Mouse (Mus musculus) limb, embryonic 14.5 days (tissue): ENCODE data around the gene Tet1. TPM values are rescaled to one million over a fixed set of nuclear protein-coding genes. Genes with fewer than 3 reads are reported as not detected.
"Not testable (repeated sequence)": the region's sequence is repeated elsewhere in the genome, so short reads cannot be mapped to it uniquely, and the experiment has no call there.

Experiments
- ATAC-seq: fragments of 200-750 bp; cut with Nextera tagmentation; 2 replicates; pipeline ENCODE4 v1.8.0; 2017; ENCODE audit warnings: low read depth, moderate number of reproducible peaks, moderate TSS enrichment; ENCODE audit not compliant: low FRiP score
- DNase-seq: peaks from one replicate; pipeline ENCODE4 v3.0.0-alpha.2; 2015; ENCODE audit warnings: low spot score
- H3K27ac ChIP-seq: fragments of 300-500 bp; sonication (generic); replicated peaks from 2 replicates; pipeline ENCODE4 v1.5.1; 2014; ENCODE audit warnings: low read depth, mild to moderate bottlenecking, low read length, moderate library complexity, mixed read lengths
- H3K27me3 ChIP-seq: fragments of 300-500 bp; sonication (generic); 2 replicates; pipeline ENCODE4 v1.6.1; 2014; ENCODE audit warnings: low read length, mixed read lengths; ENCODE audit not compliant: control insufficient read depth, insufficient read depth
- H3K36me3 ChIP-seq: fragments of 300-500 bp; sonication (generic); 2 replicates; pipeline ENCODE4 v1.6.1; 2014; ENCODE audit warnings: mild to moderate bottlenecking, low read length, moderate library complexity, mixed read lengths; ENCODE audit not compliant: control insufficient read depth, insufficient read depth
- H3K4me1 ChIP-seq: fragments of 300-500 bp; sonication (generic); 2 replicates; pipeline ENCODE4 v1.6.1; 2014; ENCODE audit warnings: antibody characterized with exemption, low read length, mixed read lengths; ENCODE audit not compliant: control insufficient read depth, insufficient read depth
- H3K4me2 ChIP-seq: fragments of 300-500 bp; sonication (generic); replicated peaks from 2 replicates; pipeline ENCODE4 v1.6.1; 2014; ENCODE audit warnings: low read depth, mild to moderate bottlenecking, low read length, moderate library complexity; ENCODE audit not compliant: severe bottlenecking
- H3K4me3 ChIP-seq: fragments of 300-500 bp; sonication (generic); replicated peaks from 2 replicates; pipeline ENCODE4 v1.5.1; 2014; ENCODE audit warnings: low read length
- H3K9ac ChIP-seq: fragments of 300-500 bp; sonication (generic); 2 replicates; pipeline ENCODE4 v1.6.1; 2014; ENCODE audit warnings: mild to moderate bottlenecking, low read depth, low read length, moderate library complexity; ENCODE audit not compliant: severe bottlenecking
- H3K9me3 ChIP-seq: fragments of 300-500 bp; sonication (generic); 2 replicates; pipeline ENCODE4 v1.6.1; 2016; ENCODE audit warnings: low read length; ENCODE audit not compliant: control insufficient read depth
- POLR2A ChIP-seq: fragments of 200-500 bp; IDR thresholded peaks from 2 replicates; pipeline ENCODE4 v1.8.0; 2012; ENCODE audit warnings: inconsistent platforms, mild to moderate bottlenecking, moderate library complexity, borderline replicate concordance; ENCODE audit not compliant: insufficient read depth, insufficient read length; ENCODE audit errors: extremely low read depth
- WGBS: fragments of 180-500 bp; shearing (Covaris S2); extraction: QIAGEN DNeasy Blood & Tissue Kit; methylation state at CpG from one replicate; pipeline ENCODE4 v1.1.7; 2014; 5-methylcytosine and 5-hydroxymethylcytosine counted together
- polyA plus RNA-seq, 2 experiments: library from polyadenylated mRNA; depleted of rRNA in 1 of 2; stranded (reverse) in 1 of 2; unstranded in 1 of 2; fragments of >200 nt; fragmentation: Nextera tagmentation in 1 of 2; extraction: Ambion mirVana in 1 of 2; gene quantifications; 2 replicates each; pipeline versions ENCODE4 v1.2.1 to v1.2.3; 2012 to 2014

Gene Tet1
- polyA plus RNA-seq (2012; rRNA removed) (5.2 and 5.3 TPM in 2 replicates), polyA plus RNA-seq (2014; fragmentation: Nextera tagmentation; extraction: Ambion mirVana) (30.7 and 36.5 TPM in 2 replicates)

DNA sequence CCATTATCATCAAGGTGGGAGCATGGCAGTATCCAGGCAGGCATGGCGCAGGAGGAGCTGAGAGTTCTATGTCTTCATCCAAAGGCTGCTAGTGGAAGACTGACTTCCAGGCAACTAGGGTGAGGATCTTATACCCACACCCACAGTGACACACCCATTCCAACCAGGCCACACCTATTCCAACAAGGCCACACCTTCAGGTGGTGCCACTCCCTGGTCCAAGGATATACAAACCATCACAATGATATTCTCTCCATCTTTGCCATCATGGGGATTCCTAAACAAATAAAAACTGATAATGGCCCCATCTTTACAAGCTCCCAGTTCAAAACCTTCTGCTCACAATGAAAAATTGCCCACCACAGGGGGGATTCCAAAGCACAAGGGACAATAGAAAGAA is at the start of gene Tet1:
Tet1 (minus strand) TSS at position 101 of the 400 bp plus-strand sequence.
- not testable (repeated sequence) for ATAC-seq, H3K9ac ChIP-seq, H3K4me2 ChIP-seq, H3K4me3 ChIP-seq, H3K27ac ChIP-seq, H3K36me3 ChIP-seq, H3K27me3 ChIP-seq, H3K9me3 ChIP-seq, DNase-seq, H3K4me1 ChIP-seq
- no CpG with 5 or more reads among the region's 1 CpGs for WGBS

DNA sequence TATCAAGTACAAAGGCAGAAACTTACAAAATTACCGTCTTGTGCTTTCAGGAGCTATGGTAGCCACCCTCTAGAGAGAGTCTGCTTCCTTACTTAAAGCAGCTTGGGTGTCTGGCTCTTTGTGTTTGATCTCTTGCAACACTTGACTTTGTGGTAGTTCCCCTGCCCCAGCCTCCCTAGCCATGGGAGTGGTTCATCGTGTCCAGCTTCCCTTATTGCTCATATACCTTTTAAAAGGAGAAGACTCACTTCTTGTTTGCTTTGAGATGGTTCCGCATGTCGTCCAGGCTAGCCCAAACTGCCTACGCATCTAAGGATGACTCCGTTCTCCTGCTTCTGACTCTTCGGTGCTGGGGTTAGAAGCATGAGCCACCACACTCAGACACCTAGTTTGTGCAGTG is 39.8 kb upstream of the Tet1 start:
- ATAC-seq (no peak), DNase-seq (no peak)
- no peak for TF ChIP-seq POLR2A
- H3K4me1 ChIP-seq: 0 out of 2 replicates have a peak, but pooled peaks cover 4% of the 10 kb centered on the region
- H3K27ac ChIP-seq: no peak overlapping the region
- no peak overlapping the region for H3K4me2 ChIP-seq
- H3K27me3 ChIP-seq: no peaks in the 10 kb centered on the region
- peaks cover 14% of the 10 kb centered on the region for H3K36me3 ChIP-seq
- no peaks in the 10 kb centered on the region for H3K9me3 ChIP-seq
- H3K4me3 ChIP-seq: no peak overlapping the region
- H3K9ac ChIP-seq: no peak overlapping the region
- 93% methylated on average over 7 of the region's 7 CpGs for WGBS

DNA sequence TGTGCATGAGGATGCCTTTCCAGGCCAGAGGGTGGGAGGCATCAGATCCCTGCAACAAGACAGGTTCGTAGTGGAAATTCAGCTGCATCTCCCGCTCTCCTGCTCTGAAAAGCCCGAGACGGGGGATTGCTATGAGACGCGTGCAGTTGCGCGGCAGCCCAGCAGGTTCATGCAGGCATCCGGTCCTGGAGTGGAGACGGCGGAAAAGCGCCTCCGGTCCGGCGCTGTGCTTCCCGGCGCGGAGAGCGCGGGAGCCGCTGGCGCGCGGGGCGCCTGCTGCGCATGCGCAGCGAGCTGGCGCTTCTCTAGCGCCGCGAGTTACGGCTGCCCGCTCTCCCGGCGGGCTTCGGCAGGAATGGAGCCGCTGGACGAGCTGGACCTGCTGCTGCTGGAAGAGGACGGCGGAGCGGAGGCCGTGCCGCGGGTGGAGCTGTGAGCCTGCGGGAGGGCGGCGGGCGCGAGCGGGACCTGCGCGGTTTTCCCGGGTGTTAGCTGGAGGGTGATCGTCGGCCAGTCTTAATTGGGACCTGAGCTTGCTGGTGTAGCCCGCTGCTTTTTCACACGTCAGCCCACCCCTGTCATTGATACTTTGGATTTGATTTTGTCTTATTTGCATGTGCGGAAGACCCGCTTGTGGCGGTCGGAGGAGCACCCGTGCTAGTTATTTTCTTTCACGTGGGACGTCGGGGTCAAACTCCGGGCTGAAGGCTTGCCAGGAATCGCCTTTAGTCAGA is 38.1 kb upstream of the Tet1 start, which contains the start of gene Dna2:
Dna2 (plus strand) TSS at position 289 of the 734 bp plus-strand sequence.
- Histone ChIP-seq H3K4me3 (peak within 1 kb of the TSS; percentile 69), H3K36me3 (peaks cover 27% of the 10 kb centered on the region), H3K27me3 (no peaks in the 10 kb centered on the region), H3K9me3 (no peaks in the 10 kb centered on the region), H3K4me1 (0 out of 2 replicates have a peak, but pooled peaks cover 4% of the 10 kb centered on the region), H3K27ac (peak within 1 kb of the TSS; percentile 70), H3K4me2 (peak within 1 kb of the TSS; percentile 70), H3K9ac (peak within 1 kb of the TSS; percentile 73)
- TF ChIP-seq POLR2A: peak; percentile 63; the same call in 1 of the 2 replicates
- ATAC-seq (peak; percentile 93), DNase-seq (peak; percentile 89)
- WGBS: 1% methylated on average over 58 of the region's 68 CpGs

DNA sequence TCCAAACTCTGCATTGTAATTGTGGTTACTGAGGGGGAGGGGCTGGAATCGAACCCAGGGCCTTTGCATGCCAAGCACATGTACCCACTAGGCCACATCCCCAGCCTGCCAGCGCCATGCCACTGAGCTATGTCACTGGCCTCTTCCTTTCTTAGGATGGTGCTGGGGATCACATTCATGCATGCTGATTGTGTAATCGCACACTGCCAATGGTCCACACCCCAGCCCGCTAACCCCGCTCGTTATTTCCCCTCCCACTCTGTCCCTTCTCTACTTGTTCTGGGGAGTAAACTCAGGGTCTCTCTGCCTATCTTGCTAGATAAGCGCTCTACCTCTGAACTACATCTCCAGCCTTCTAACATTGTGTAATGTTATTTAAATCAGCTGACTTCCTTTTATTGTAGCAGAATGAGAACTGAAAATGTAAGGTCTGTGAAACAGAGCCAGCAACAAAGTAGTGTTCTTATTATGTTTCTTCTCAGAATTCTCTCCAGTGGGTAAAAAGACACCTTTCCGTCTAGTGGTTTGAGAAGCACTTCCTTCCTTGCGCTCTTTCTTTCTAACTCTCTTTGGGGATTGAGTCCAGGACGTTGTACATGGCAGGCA is 36.3 kb upstream of the Tet1 start:
- Histone ChIP-seq H3K27me3 (no peaks in the 10 kb centered on the region), H3K27ac (no peak overlapping the region), H3K36me3 (peaks cover 28% of the 10 kb centered on the region), H3K4me2 (no peak overlapping the region), H3K4me1 (0 out of 2 replicates have a peak, but pooled peaks cover 4% of the 10 kb centered on the region), H3K4me3 (no peak overlapping the region), H3K9me3 (no peaks in the 10 kb centered on the region), H3K9ac (no peak overlapping the region)
- ATAC-seq: no peak
- 88% methylated on average over 10 of the region's 10 CpGs for WGBS
- no peak for DNase-seq
- no peak for TF ChIP-seq POLR2A

DNA sequence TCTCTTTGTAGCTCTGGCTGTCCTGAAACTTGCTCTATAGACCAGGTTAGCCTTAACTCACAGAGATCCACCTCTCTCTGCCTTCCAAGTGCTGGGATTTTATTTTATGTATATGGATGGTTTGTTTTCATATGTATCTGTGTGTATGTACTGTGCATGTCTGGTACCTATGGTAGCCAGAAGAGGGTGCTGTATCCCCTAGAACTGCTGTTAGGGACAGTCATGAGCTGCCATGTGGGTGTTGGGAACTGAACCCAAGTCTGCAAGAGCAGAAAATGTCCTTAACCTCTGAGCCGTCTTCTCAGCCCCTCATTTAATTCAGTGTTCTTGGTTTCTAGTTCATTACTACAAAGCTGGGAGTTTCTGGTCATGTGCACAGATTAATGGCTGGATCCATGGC is 23.6 kb upstream of the Tet1 start:
- H3K4me2 ChIP-seq: no peak overlapping the region
- no peaks in the 10 kb centered on the region for H3K4me1 ChIP-seq
- H3K9ac ChIP-seq: no peak overlapping the region
- WGBS: 92% methylated on average over 1 of the region's 1 CpGs
- H3K27ac ChIP-seq: no peak overlapping the region
- peaks cover 31% of the 10 kb centered on the region for H3K36me3 ChIP-seq
- no peak for ATAC-seq
- no peak for TF ChIP-seq POLR2A
- no peaks in the 10 kb centered on the region for H3K27me3 ChIP-seq
- no peaks in the 10 kb centered on the region for H3K9me3 ChIP-seq
- H3K4me3 ChIP-seq: no peak overlapping the region
- no peak for DNase-seq
